Mouse (Mus musculus): ENCODE results near the gene Pald1. TPM values are rescaled to one million over a fixed set of nuclear protein-coding genes. Genes with fewer than 3 reads are reported as not detected.
A peak's percentile ranks its signal among the peaks of the same experiment; 100 is the strongest.

Gene Pald1
- polyA plus RNA-seq, 1 experiment from 2014 or later, result 2.7 TPM

DNA sequence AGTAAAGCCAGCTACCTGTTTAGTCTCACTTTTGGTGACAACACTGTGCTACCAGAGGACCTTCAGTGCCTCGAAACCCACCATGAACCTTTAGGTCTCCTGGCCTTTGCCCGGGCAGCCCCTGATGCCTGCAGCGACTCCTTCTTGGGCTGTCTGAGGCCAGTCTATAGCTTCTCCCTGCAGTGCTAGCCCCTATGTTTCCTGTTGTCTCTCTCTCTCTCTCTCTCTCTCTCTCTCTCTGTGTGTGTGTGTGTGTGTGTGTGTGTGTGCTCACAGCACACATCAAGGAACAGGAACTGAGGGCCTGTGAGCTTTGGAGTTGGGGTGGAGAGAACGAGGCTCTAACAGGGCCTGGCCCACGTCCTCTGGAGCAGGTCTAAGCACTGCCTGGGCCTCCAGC is 46.7 kb downstream of the Pald1 start:
- no peak for DNase-seq (ENCODE audit: low spot score)

DNA sequence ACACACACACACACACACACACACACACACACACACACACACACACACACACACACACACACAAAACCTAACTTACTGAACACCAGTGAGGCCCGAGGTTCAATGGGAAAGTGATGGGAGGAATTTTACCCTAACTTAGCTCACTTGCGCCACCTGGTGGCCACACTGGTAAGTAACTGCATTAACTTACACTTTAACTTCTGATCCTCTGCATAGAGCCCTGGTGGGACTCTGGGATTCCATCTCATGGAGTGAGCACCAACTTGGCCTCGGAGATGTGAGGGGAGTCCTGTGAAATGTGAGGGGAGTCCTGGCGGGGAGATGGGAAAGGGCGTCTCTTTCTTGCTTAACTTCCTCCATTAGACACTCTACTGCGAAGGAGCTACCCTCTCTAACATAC is 47.2 kb downstream of the Pald1 start:
- DNase-seq (ENCODE audit: low spot score), result peak; percentile 83

DNA sequence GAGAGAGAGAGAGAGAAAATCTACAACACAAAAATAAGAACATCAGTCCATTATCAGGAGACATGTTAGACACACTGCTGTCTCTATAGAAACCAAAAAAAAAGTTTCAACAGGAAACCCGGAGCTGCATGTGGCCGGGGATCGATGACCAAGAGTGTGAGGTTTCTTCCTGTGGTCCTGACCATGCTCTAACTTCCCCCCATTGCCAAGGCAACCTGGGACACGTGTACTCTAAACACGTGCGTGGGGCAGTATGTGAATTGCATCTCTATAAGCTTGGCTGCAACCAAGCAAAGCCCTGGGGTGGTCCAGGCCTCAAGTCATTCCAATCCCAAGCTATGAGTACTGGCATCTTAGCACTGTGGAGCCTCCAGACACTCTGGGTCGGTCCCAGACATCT is 48.8 kb downstream of the Pald1 start:
- no peak for DNase-seq (ENCODE audit: low spot score)

DNA sequence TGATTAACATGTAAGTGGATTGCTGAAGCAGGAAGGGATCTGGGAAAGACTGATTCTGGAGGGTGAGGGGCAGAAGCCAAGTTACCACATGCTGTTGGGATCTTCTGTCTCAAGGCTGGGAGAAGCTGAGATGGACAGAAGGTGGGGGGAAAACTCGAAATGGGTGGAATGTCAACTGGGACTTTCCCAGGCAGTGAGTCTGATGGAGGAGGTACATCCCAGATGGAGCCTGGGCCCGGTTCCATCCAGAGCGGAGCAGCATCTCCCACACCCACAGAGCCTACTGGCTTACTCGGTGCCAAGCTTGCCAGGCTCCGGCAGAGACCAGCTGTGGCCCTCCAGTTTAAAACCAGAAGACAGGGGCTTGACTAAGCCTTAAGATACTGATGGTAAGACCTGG is 52.3 kb downstream of the Pald1 start:
- no peak for DNase-seq (ENCODE audit: low spot score)

DNA sequence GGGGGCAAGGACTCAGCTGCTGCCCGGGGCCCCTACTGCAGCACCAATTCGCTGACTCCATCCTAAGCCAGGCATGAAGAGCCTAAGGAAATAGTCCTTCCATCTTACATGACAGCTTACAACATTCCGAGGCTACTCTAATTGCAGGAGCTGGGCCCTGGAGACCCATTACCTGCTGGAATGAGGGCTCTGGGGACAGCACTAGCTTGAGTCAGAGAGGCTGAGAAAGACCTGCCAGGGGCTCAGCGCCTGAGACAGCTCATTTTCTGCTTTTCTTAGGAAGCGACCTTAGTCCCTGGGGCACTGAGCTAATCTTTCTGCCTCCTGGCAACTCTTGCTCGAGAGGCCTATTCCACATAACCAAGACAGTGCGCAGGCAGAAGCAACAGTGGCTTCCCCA is 54.4 kb downstream of the Pald1 start:
- DNase-seq (ENCODE audit: low spot score), result no peak

DNA sequence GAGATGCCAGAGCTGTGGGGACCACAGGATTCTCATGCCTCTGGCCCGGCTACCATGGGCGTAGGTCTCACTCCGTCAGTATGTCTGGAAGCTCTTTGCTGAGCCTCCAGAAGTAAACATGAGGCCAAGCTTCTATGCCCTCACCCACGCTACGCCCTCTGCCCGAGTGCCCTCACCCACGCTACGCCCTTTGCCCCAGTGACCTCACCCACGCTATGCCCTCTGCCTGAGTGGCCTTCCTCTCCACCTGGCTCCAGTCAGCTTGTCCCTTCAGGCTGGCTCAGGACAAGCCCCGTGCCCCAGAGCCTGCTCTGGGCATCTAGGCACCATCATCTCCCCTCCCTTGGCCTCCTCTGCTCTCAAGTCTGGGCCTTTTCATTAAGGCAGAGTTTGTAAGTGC is 55.8 kb downstream of the Pald1 start:
- no peak for DNase-seq (ENCODE audit: low spot score)

DNA sequence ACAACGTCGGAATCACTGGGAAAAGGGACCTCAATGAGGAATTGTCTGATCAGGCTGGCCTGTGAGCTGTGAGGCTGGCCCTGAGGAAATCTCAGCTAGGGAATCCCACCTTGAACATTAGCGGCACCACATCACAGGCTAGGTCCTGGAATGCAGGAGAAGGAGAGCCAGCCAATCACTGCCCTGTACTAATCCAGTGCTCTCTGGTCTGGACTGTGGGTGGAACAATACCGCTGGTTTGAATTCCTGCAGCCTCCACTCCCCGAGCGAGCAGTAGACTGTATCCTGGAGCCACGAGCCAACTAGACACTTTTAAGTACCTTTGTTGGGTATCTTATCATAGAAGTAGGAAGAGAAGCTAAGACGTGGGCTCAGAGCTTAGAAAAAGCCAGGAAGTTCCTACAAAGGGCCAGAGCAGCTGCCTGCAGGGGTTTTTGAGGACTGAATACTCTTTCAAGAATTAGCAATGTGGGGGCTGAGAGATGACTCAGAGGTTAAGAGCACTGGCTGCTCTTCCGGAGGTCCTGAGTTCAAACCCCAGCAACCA is 57.5 kb downstream of the Pald1 start:
- no peak for DNase-seq (ENCODE audit: low spot score)

DNA sequence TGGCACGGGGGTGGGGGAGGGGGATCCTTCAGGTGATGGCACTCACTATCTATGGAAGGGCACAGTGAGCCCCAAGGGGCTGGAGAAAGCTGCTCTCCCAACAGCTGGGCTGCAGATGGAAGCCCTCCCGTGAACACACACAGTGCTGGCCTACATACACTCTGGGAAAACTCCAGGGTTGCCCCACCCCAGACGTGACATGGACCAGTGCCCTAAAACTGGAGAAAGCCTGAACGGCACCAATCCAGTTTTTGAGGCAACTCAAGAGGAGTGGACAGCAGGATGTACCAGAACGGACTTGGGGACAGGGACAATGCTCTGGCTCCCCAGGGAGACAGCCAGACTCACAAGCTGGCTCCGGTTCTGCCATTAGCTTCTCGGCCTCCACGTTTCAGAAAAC is 58.6 kb downstream of the Pald1 start:
- no peak for DNase-seq (ENCODE audit: low spot score)

DNA sequence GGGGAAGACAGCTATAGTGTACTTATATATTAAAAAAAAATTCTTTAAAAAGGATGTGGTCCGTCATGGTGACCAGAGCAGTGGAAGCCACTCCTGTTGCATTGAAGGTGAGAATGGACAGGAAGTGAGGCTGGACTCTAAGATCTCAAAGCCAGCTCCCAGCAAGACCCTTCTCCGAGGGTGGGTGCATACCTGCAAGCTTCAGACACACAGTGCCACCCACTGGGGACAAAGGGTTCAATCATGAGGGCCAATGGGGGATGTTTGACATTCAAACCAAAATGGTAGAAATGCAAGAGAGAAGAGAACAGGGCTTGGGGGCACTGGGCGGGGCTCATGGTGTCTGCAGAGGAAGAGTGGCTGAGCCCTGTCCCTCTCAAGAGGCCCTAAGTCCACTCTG is 64.8 kb downstream of the Pald1 start:
- no peak for DNase-seq (ENCODE audit: low spot score)

DNA sequence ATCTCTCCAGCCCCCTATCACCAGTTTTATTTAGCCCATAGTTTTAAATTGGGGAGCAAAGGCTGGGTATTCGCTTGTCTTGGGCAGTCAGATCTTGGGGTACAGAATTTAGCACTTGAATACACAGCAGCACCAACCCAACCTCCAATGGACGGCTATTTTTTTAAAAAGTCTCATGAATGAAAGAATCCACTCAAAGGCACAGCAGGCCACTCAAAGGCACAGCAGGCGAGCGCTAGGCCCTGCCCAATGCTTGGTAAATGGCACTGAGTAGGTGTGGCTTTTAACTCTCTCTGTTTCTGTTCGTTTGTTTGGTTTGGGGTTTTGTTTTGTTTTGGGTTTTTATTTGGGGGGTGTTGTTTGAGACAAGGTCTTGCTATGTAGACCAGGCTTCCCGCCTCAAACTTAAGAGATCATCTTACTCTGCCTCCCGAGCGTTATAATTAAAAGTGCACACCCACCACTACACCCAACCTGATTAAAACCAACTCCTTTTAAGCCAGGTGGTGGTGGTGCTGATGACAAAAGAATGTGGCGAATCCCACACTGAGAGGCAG is 67.9 kb downstream of the Pald1 start:
- DNase-seq (ENCODE audit: low spot score), result no peak

DNA sequence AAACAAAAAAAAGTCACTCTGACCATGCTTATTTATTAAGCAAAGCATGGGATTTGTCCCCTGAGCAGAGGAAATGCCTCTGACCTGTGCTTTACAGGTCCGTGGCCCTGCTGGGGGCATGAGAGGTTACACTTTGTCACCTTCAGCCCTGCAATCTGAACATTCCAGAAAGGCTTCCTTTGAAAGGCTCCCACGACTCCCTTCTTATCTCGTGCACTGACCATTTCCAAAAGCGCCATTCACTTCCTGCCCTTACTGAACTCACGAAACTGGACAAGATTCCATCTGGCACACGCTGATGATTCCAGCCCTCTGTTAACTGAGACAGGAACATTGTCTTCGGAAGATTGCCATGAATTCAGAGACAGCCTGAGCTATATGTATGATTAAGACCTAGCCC is 69.6 kb downstream of the Pald1 start:
- no peak for DNase-seq (ENCODE audit: low spot score)

DNA sequence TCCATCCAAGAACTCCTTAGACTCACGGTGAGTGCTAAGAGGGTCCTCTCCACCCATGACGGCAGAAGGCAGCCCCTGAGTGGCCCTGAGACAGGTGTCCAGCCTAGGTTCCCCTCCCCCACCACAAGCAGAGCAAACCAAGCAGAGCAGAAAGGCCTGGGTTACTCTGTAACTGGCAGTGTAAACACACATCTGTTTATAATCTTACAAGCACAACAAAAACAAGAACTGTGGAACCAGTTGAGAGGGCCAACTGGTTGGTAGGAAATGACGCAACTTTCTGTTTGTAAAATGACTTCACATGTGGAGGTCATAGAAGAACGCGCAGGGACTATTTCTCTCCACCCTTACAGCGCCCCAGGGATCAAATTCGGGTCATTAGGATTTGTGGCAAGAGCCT is 70.6 kb downstream of the Pald1 start:
- DNase-seq (ENCODE audit: low spot score), result no peak

DNA sequence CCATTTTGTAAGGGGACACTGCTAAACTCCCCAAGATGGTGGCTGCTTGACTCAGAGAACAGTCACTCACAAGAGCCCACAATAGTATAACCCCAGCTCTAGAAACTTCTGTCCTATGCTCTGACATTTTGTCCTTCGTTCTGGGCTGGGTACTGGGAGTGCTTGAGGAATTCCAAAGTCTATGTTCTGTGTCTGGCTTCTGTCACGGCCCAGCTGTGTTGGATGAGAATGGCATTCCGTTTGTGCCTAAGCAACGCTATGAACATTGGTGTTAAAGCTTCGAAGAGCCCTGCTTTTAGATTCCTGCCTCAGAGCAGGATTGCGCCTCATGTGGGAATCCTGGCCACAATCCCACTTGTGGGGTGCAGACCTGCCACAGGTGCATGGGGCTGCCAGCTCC is 71.2 kb downstream of the Pald1 start:
- no peak for DNase-seq (ENCODE audit: low spot score)

DNA sequence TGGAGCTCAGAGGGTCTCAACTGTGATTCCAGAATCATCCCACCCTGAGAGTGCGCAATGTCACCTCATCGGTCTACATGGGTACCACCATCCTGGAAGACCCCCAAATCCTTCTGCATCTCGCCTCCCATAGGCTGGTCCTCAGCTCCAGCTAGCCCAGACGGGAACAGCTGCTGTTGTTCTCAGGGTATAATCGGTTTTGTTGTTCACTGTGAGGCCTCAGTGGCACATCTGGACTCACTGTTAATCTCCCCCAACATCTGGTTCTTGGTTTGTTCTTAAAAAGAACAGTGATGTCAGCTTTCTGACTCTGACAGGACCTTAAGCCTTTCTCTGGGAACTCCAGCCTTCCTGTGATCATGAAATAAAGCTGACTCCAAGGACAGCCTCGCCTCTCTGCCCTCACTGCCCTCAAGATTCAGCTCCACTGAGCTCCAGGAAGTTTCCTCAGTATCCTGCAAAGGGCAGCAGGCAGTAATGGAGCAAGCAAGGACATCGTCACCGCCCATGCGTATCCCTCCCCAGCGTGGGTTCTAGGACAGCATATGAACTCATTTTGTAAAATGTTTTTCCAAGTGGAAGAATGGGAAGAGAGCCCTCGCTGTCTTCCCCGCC is 74.5 kb downstream of the Pald1 start:
- no peak for DNase-seq (ENCODE audit: low spot score)

DNA sequence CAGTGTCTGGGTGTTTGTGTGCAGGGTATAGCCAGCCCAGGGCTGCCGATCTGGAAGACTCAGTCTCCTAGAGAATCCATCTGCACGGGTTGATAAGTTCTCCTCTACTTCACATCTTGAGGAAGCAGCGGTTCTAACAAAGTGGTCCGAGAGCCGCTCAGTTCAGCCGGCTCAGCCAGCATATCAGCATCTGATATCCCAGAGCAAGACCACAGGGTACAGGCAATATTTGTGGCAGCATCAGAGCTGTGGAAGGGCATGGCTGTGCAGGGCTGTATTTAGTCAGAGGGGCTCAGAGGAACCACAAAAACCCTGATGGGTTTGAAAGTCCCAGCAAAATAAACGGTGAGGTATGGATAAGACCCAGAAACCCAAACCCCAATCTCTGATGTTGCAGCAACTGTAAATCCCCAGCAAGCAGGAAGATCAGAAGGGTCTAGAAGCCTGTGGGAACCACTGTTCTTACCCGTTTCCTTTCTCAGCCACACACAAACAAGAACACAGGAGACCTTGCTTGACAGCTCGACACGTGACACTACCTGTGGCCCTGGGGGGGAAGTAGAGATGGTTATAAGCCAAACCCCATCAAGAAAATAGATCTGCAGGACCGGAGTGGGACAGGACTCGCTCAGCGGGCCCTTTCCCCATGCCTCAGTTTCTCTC is 77.3 kb downstream of the Pald1 start:
- DNase-seq (ENCODE audit: low spot score), result peak; percentile 59

DNA sequence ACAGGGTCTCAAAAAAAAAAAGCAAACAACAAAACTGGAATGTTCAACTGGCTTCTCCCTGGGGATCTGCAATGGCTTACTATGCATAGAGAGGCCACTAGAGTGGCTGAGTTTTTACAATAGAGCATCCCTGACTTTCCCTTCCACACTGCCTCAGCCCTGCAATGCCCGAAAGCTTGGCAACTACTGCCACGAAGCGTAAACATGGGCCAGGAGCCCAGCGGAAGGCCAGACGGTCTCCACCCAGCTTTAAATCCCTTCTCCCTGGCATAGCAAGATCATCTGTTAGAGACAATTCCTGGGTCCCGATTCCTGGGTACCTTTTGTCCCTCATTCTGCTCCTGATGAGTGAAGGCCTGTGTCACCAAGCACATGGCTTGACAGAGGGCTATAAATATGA is 79.3 kb downstream of the Pald1 start:
- no peak for DNase-seq (ENCODE audit: low spot score)

DNA sequence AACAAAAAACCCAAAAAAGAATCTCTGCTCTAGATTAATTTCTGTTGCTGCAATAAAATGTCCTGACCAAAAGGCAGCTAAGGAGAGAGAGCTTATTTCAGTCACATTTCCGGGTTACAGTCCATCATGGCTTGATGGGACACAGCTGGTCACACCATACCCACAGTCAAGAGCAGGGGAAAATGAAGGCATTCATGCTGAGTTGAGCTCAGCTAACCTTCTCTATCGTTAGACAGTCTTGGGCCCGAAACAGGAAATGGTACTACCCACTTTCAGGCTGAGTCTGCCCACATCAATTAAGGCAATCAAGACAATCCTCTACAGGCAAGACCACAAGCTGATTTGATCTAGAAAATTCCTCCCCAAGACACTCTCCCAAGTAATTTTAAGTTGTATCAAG is 82.3 kb downstream of the Pald1 start:
- DNase-seq (ENCODE audit: low spot score), result peak; percentile 22

DNA sequence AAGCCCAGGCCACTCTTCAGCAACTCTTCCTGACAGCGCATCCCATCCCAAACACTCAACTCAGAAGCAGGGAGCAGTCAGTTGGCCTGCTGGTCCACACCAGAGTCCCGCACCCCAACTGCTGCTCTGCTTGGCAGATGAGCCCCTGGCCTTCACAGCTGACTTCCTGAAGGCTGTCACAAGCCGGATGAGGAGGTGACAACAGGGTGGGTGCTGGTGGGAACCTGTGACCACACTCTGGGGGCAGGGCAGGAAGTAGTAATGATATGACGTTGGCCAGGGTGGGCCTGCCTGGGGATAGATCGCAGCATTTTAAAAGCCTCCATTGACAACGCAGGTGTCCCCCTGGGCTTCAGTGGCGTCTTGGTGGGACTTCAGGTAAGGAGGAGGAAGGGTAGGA is 85.9 kb downstream of the Pald1 start, which contains the start of gene Prf1:
Gene Prf1 (plus strand): TSS at position 357 of the 400 bp plus-strand sequence.
- peak; percentile 87 for DNase-seq (ENCODE audit: low spot score)

DNA sequence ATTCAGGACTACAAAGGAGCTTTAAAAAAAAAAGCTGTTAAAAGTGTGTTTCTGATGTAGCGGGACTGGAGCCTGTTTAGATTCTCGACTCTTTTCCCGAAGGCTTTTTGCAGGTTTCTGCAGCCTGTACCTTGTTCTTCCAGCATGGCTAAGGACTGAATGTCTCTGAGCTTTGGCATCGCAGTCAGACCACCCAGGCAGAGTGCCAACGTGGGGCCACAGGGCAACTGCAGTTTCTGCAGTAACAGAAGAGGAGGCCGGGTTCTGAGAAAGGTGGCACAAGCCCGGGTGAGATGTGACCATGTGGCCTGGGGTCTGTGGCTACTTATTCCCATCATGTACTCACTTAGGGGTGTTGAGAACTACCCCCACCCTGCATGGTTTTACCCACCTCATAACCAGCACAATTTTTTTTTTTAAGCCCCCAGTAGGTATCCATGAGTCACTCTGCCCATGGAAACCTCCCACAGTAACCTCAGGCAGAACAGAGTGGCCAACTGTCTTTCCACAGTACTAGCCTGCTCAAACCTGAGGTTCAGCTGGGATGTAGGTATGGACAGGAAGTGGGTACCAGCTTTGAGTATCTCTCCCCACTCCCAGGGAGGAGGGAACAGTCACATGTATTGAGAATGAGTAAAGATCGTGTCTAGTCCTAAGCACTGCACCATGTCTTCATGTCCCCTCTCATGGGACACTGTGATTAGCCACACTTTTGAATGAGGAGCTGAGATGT is 86.5 kb downstream of the Pald1 start:
- DNase-seq (ENCODE audit: low spot score), result peak; percentile 40

DNA sequence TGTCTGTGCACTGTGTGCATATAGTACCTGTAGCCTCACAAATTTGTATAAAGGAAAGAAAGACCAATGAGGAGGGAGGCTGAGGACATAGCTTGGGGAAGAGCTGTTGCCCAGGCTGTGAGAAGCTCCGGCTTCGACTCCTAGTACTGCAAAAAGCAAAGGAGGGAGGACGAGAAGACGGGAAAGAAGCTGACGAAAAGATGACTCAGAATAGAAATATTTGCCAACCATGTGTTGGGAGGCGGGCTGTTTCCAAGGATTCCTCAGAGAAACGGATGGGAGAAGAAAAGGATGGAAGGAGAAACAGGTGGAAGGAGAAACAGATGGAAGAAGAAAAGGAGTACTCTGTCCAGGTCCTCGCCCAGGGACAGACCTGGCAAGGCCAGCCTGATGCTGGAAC is 89.1 kb downstream of the Pald1 start:
- DNase-seq (ENCODE audit: low spot score), result no peak

DNA sequence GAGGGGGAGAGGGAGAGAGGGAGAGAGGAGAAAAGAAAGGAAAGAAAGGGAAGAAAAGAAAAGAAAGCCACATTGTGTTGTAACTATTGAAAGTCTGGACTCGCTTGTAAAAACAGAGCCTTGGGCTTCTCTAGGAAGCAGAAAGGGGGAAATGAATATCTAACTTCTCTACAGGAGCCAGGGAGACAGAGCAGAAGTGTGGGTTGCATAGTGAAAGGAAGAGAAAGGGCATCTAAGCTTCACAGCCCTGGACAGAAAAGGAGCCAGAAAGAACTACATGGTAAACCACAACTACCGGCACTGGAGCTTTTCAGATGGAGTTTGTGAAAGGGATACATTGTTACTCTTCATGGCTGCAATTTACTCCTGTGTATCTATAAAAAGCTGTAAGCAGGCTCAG is 92.9 kb downstream of the Pald1 start:
- DNase-seq (ENCODE audit: low spot score), result no peak

DNA sequence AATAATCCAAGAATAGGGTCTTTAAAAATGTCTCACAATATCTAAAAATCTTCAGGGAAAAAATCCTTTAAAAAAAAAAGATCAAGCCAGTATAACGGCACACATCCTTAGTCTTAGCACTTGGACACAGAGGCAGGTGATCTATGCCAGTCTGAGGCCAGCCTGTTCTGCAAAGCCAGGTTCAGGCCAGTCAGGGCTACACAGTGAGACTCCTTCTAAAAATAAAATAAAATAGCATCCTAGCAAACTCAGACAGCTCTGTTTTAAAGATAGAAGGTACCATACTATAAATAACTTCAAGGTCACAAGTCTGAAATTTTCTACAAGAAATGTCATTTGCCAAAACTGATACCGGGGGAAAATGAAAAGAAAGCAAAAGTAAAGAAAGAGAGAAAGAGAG is 93.3 kb downstream of the Pald1 start:
- DNase-seq (ENCODE audit: low spot score), result no peak
